ENCODE assay signal across 30 mouse cellular contexts in genomic region chr5:114187108-114187507, GRCm38 (mm10). TPM values are rescaled to one million over a fixed set of nuclear protein-coding genes. Genes with fewer than 3 reads are reported as not detected.
DNase-seq lines count a peak whose midpoint lies in the region; ATAC-seq and TF ChIP-seq lines count a peak whose summit lies in the region.
"Had no signal": no experiment of that assay in that cellular context is flagged by ENCODE, and none has a peak within 500 bp of the region (broad histone marks: within the 10 kb centered on the region; RNA-seq: fewer than 3 reads in every experiment).

No protein-coding gene starts in this region.

- peak; percentile 15; the same call in 1 of the 2 replicates for TF ChIP-seq CTCF in intestine, postnatal 0 days (IDR thresholded peaks at IDR 0.05; ENCODE audit: low read depth)
- TF ChIP-seq CTCF in testis, adult 2 months (IDR thresholded peaks at IDR 0.05; ENCODE audit: control insufficient read depth, insufficient read depth, insufficient replicate concordance, low read depth, low read length): 0 out of 2 replicates have a peak, but pooled peaks have one; percentile 9

- H3K27ac ChIP-seq in intestine, postnatal 0 days (ENCODE audit: low read depth, low read length): no peak overlapping the region
- H3K27ac ChIP-seq in intestine, embryonic 15.5 days: no peak overlapping the region
- no peak overlapping the region for H3K27ac ChIP-seq in testis, adult 2 months (ENCODE audit: control insufficient read depth, insufficient read depth, low read depth, low read length)
- no peak overlapping the region for H3K27ac ChIP-seq in hindbrain, embryonic 16.5 days (ENCODE audit: low read depth, low read length)
- H3K27ac ChIP-seq: hindbrain, embryonic 12.5 days; liver, embryonic 13.5 days; macrophage; midbrain, embryonic 13.5 days; neural tube, embryonic 15.5 days; stomach, embryonic 15.5 days had no signal

- TF ChIP-seq POLR2A in testis, adult 2 months (IDR thresholded peaks at IDR 0.05; ENCODE audit: control insufficient read depth, low read depth, low read length): no peak

- 72% methylated on average over 2 of the region's 2 CpGs for WGBS in intestine, postnatal 0 days
- WGBS in intestine, embryonic 15.5 days: 73% methylated on average over 2 of the region's 2 CpGs
- 79% methylated on average over 2 of the region's 2 CpGs for WGBS in hindbrain, embryonic 16.5 days

- H3K9me3 ChIP-seq in intestine, postnatal 0 days (ENCODE audit: control insufficient read depth): no peaks in the 10 kb centered on the region; the same call in 1 of the 2 replicates
- H3K9me3 ChIP-seq in intestine, embryonic 15.5 days: no peaks in the 10 kb centered on the region
- H3K9me3 ChIP-seq in hindbrain, embryonic 16.5 days (ENCODE audit: control insufficient read depth, low read length): no peaks in the 10 kb centered on the region
- H3K9me3 ChIP-seq: hindbrain, embryonic 12.5 days; liver, embryonic 13.5 days; midbrain, embryonic 13.5 days; neural tube, embryonic 15.5 days; stomach, embryonic 15.5 days had no signal

- no peak overlapping the region for H3K9ac ChIP-seq in intestine, postnatal 0 days (ENCODE audit: low read depth, low read length)
- H3K9ac ChIP-seq in intestine, embryonic 15.5 days: no peak overlapping the region
- no peak overlapping the region for H3K9ac ChIP-seq in hindbrain, embryonic 16.5 days (ENCODE audit: low read depth, low read length)
- H3K9ac ChIP-seq: hindbrain, embryonic 12.5 days; liver, embryonic 13.5 days; midbrain, embryonic 13.5 days; neural tube, embryonic 15.5 days; stomach, embryonic 15.5 days had no signal

- H3K4me2 ChIP-seq in intestine, postnatal 0 days (replicated peaks; ENCODE audit: low read depth): no peak overlapping the region
- H3K4me2 ChIP-seq in intestine, embryonic 15.5 days (replicated peaks): no peak overlapping the region
- no peak overlapping the region for H3K4me2 ChIP-seq in hindbrain, embryonic 16.5 days (ENCODE audit: low read length)
- H3K4me2 ChIP-seq: hindbrain, embryonic 12.5 days; liver, embryonic 13.5 days; midbrain, embryonic 13.5 days; neural tube, embryonic 15.5 days; stomach, embryonic 15.5 days had no signal

- H3K4me1 ChIP-seq in intestine, postnatal 0 days (replicated peaks; ENCODE audit: control insufficient read depth, insufficient read depth, low read length): no peaks in the 10 kb centered on the region
- no peaks in the 10 kb centered on the region for H3K4me1 ChIP-seq in intestine, embryonic 15.5 days (replicated peaks)
- H3K4me1 ChIP-seq in testis, adult 2 months (ENCODE audit: control insufficient read depth, insufficient read depth, low read length): no peaks in the 10 kb centered on the region
- no peaks in the 10 kb centered on the region for H3K4me1 ChIP-seq in hindbrain, embryonic 16.5 days (ENCODE audit: control insufficient read depth, insufficient read depth, low read depth, low read length)
- H3K4me1 ChIP-seq: hindbrain, embryonic 12.5 days; liver, embryonic 13.5 days; midbrain, embryonic 13.5 days; neural tube, embryonic 15.5 days; stomach, embryonic 15.5 days had no signal

- H3K4me3 ChIP-seq in intestine, postnatal 0 days (ENCODE audit: low read depth, low read length): no peak overlapping the region
- H3K4me3 ChIP-seq in intestine, embryonic 15.5 days (replicated peaks): no peak overlapping the region
- no peak overlapping the region for H3K4me3 ChIP-seq in testis, adult 2 months (ENCODE audit: control insufficient read depth, low read depth, low read length)
- no peak overlapping the region for H3K4me3 ChIP-seq in hindbrain, embryonic 16.5 days (ENCODE audit: low read length)
- H3K4me3 ChIP-seq: erythroblast, embryonic 14.5 days; hindbrain, embryonic 12.5 days; liver, embryonic 13.5 days; midbrain, embryonic 13.5 days; neural tube, embryonic 15.5 days; stomach, embryonic 15.5 days had no signal

- H3K27me3 ChIP-seq in intestine, postnatal 0 days (replicated peaks; ENCODE audit: control insufficient read depth, insufficient read depth, low read length): 0 out of 2 replicates have a peak, but pooled peaks cover 2% of the 10 kb centered on the region
- 0 out of 2 replicates have a peak, but pooled peaks cover 2% of the 10 kb centered on the region for H3K27me3 ChIP-seq in intestine, embryonic 15.5 days (replicated peaks)
- H3K27me3 ChIP-seq in testis, adult 2 months (ENCODE audit: control insufficient read depth, insufficient read depth, low read length): no peaks in the 10 kb centered on the region
- H3K27me3 ChIP-seq in hindbrain, embryonic 16.5 days (replicated peaks; ENCODE audit: control insufficient read depth, insufficient read depth, low read length): no peaks in the 10 kb centered on the region
- H3K27me3 ChIP-seq: hindbrain, embryonic 12.5 days; midbrain, embryonic 13.5 days; neural tube, embryonic 15.5 days; stomach, embryonic 15.5 days had no signal

- no peak for ATAC-seq in intestine, postnatal 0 days
- no peak for ATAC-seq in intestine, embryonic 15.5 days
- ATAC-seq in hindbrain, embryonic 16.5 days: no peak
- ATAC-seq: activated CD4-positive, CD25-positive, alpha-beta regulatory T cell, adult 4 months; forebrain, embryonic 16.5 days; inflammation-experienced regulatory T-cells, adult 6 months; midbrain, embryonic 13.5 days had no signal

- no peak for DNase-seq in testis, postnatal 14 days (ENCODE audit: low spot score)
- peak; percentile 64 for DNase-seq in R1 (ENCODE audit: low read depth, low spot score)
- no peak for DNase-seq in thymus, postnatal 25 days
- no peak for DNase-seq in retina, postnatal 1 day
- DNase-seq: adrenal gland, adult 2 months; adrenal gland, postnatal 36 days; B cell, adult 2 months; cerebellum, adult 2 months; cerebellum, postnatal 14 days; gastrocnemius, postnatal 10 days; heart, postnatal 36 days; kidney, adult 2 months; liver, embryonic 13.5 days; lung, adult 2 months; lung, postnatal 10 days; right cerebral cortex, postnatal 25 days had no signal

- H3K36me3 ChIP-seq in intestine, postnatal 0 days (ENCODE audit: control insufficient read depth, insufficient read depth): no peaks in the 10 kb centered on the region
- H3K36me3 ChIP-seq in intestine, embryonic 15.5 days: no peaks in the 10 kb centered on the region
- no peaks in the 10 kb centered on the region for H3K36me3 ChIP-seq in testis, adult 2 months (ENCODE audit: control insufficient read depth, insufficient read depth, low read length)
- H3K36me3 ChIP-seq in hindbrain, embryonic 16.5 days (ENCODE audit: control insufficient read depth, insufficient read depth, low read length): no peaks in the 10 kb centered on the region
- H3K36me3 ChIP-seq: G1E; hindbrain, embryonic 12.5 days; liver, embryonic 13.5 days; midbrain, embryonic 13.5 days; neural tube, embryonic 15.5 days; stomach, embryonic 15.5 days had no signal

RNA-seq across cellular contexts. Expression of gene Acacb, which starts 40.8 kb away (rescaled TPM):
- polyA plus RNA-seq in intestine, postnatal 0 days (2015; fragmentation: Nextera tagmentation; extraction: Ambion mirVana): 0.69 and 1.1 TPM in 2 replicates
- polyA plus RNA-seq in intestine, embryonic 15.5 days (2015; fragmentation: Nextera tagmentation; extraction: Ambion mirVana): 1.4 and 1.7 TPM in 2 replicates
- polyA plus RNA-seq in testis, adult 2 months (2012; rRNA removed): 3.0 and 4.6 TPM in 2 replicates
- polyA plus RNA-seq in hindbrain, embryonic 16.5 days (2015; fragmentation: Nextera tagmentation; extraction: Ambion mirVana): 5.4 and 5.5 TPM in 2 replicates

RNA-seq across cellular contexts. Expression of gene Ung, which starts 56.9 kb away (rescaled TPM):
- polyA plus RNA-seq in intestine, postnatal 0 days (2015; fragmentation: Nextera tagmentation; extraction: Ambion mirVana): 10.0 and 11.4 TPM in 2 replicates
- polyA plus RNA-seq in intestine, embryonic 15.5 days (2015; fragmentation: Nextera tagmentation; extraction: Ambion mirVana): 45.0 and 45.1 TPM in 2 replicates
- polyA plus RNA-seq in testis, adult 2 months (2012; rRNA removed): 8.2 and 9.4 TPM in 2 replicates
- 12.1 and 14.4 TPM in 2 replicates for polyA plus RNA-seq in hindbrain, embryonic 16.5 days (2015; fragmentation: Nextera tagmentation; extraction: Ambion mirVana)

RNA-seq across cellular contexts. Expression of gene Alkbh2, which starts 59.1 kb away (rescaled TPM):
- polyA plus RNA-seq in intestine, postnatal 0 days (2015; fragmentation: Nextera tagmentation; extraction: Ambion mirVana): 6.9 and 7.8 TPM in 2 replicates
- polyA plus RNA-seq in intestine, embryonic 15.5 days (2015; fragmentation: Nextera tagmentation; extraction: Ambion mirVana): 11.6 and 12.0 TPM in 2 replicates
- polyA plus RNA-seq in testis, adult 2 months (2012; rRNA removed): 2.2 and 3.1 TPM in 2 replicates
- 4.9 and 6.4 TPM in 2 replicates for polyA plus RNA-seq in hindbrain, embryonic 16.5 days (2015; fragmentation: Nextera tagmentation; extraction: Ambion mirVana)
